In the genomic region with DNA sequence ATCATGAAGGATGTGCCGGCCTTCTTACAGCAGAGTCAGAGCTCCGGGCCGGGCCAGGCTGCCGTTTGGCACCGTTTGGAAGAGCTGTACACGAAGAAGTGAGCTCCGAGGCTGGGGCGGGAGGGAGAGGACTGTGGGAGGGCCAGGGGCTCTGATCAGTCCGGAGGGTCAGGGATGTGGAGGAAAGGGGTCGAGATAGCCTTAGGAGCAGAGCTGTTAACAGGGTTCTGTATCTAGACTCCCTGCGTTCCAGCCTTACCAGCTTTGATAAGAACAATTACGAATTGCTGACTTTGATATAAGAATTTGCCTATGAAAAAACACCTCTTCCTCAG, we compare ENCODE assay signal across 8 mouse cellular contexts. TPM values are rescaled to one million over a fixed set of nuclear protein-coding genes. Genes with fewer than 3 reads are reported as not detected.
DNase-seq lines count a peak whose midpoint lies in the region; ATAC-seq and TF ChIP-seq lines count a peak whose summit lies in the region.

No protein-coding gene starts in this region.

- peak; percentile 13 for DNase-seq in heart, postnatal 0 days (ENCODE audit: low spot score)
- DNase-seq in heart, postnatal 36 days, result no peak
- no peak for DNase-seq in hindbrain, embryonic 10.5 days (ENCODE audit: low spot score)
- no peak for DNase-seq in midbrain, embryonic 10.5 days (ENCODE audit: low spot score)
- DNase-seq in right cerebral cortex, adult 2 months (ENCODE audit: low spot score in 2 of 2), result no peak
- no peak for DNase-seq in cerebellum, postnatal 14 days
- no peak for DNase-seq in gastrocnemius, postnatal 10 days

- under 1% methylated on average over 12 of the region's 12 CpGs for WGBS in heart, postnatal 0 days
- 0% methylated on average over 12 of the region's 12 CpGs for WGBS in bone marrow, adult 2 months
- under 1% methylated on average over 12 of the region's 12 CpGs for WGBS in hindbrain, embryonic 10.5 days
- 0% methylated on average over 12 of the region's 12 CpGs for WGBS in midbrain, embryonic 10.5 days

- TF ChIP-seq POLR2A in bone marrow, adult 2 months (IDR thresholded peaks at IDR 0.05; ENCODE audit: borderline replicate concordance, control insufficient read depth, low read depth, low read length), result no peak

- TF ChIP-seq EP300 in heart, postnatal 0 days (IDR thresholded peaks at IDR 0.05; ENCODE audit: low read depth), result no peak

- peaks cover 33% of the 10 kb centered on the region for H3K36me3 ChIP-seq in heart, postnatal 0 days (replicated peaks; ENCODE audit: control insufficient read depth, insufficient read depth, low read length)
- peaks cover 43% of the 10 kb centered on the region for H3K36me3 ChIP-seq in hindbrain, embryonic 10.5 days
- H3K36me3 ChIP-seq in midbrain, embryonic 10.5 days, result peaks cover 44% of the 10 kb centered on the region

- peak; percentile 19 for ATAC-seq in heart, postnatal 0 days (ENCODE audit: insufficient read depth, low read depth)

- H3K4me3 ChIP-seq in heart, postnatal 0 days (ENCODE audit: low read depth, low read length), result peak overlapping the region; percentile 96
- H3K4me3 ChIP-seq in bone marrow, adult 2 months (replicated peaks; ENCODE audit: control insufficient read depth, low read depth, low read length), result peak overlapping the region; percentile 99
- peak overlapping the region; percentile 90 for H3K4me3 ChIP-seq in hindbrain, embryonic 10.5 days
- H3K4me3 ChIP-seq in midbrain, embryonic 10.5 days, result peak overlapping the region; percentile 96

- H3K4me1 ChIP-seq in heart, postnatal 0 days (ENCODE audit: control insufficient read depth, insufficient read depth), result peaks cover 13% of the 10 kb centered on the region
- peaks cover 10% of the 10 kb centered on the region; the same call in 1 of the 2 replicates for H3K4me1 ChIP-seq in bone marrow, adult 2 months (ENCODE audit: control insufficient read depth, insufficient read depth, low read length)
- H3K4me1 ChIP-seq in hindbrain, embryonic 10.5 days (replicated peaks), result peaks cover 20% of the 10 kb centered on the region
- H3K4me1 ChIP-seq in midbrain, embryonic 10.5 days, result peaks cover 23% of the 10 kb centered on the region

- H3K27ac ChIP-seq in heart, postnatal 0 days (ENCODE audit: low read depth), result peak overlapping the region; percentile 86
- peak overlapping the region; percentile 54 for H3K27ac ChIP-seq in bone marrow, adult 2 months (ENCODE audit: control insufficient read depth, insufficient read depth, low read depth, low read length, poor library complexity)
- peak overlapping the region; percentile 91 for H3K27ac ChIP-seq in hindbrain, embryonic 10.5 days
- peak overlapping the region; percentile 87 for H3K27ac ChIP-seq in midbrain, embryonic 10.5 days (replicated peaks)

- no peak for TF ChIP-seq CTCF in heart, postnatal 0 days (IDR thresholded peaks at IDR 0.05; ENCODE audit: low read depth)
- TF ChIP-seq CTCF in bone marrow, adult 2 months (IDR thresholded peaks at IDR 0.05; ENCODE audit: control insufficient read depth, insufficient read depth, low read length), result no peak

- no peaks in the 10 kb centered on the region for H3K9me3 ChIP-seq in heart, postnatal 0 days (replicated peaks; ENCODE audit: control insufficient read depth, low read length)
- H3K9me3 ChIP-seq in hindbrain, embryonic 10.5 days, result no peaks in the 10 kb centered on the region
- H3K9me3 ChIP-seq in midbrain, embryonic 10.5 days (replicated peaks), result no peaks in the 10 kb centered on the region

- H3K27me3 ChIP-seq in heart, postnatal 0 days (ENCODE audit: control insufficient read depth, insufficient read depth, low read length), result no peaks in the 10 kb centered on the region
- no peaks in the 10 kb centered on the region for H3K27me3 ChIP-seq in hindbrain, embryonic 10.5 days (ENCODE audit: insufficient read depth, poor library complexity, severe bottlenecking)
- no peaks in the 10 kb centered on the region for H3K27me3 ChIP-seq in midbrain, embryonic 10.5 days (ENCODE audit: low read depth, poor library complexity, severe bottlenecking)

- intact Hi-C loops in heart, postnatal 36 days (cut with DNase I), result loop anchor here (1.0 kb wide), 1 partner anchor 25 kb away; a partner anchor contains a TSS

- H3K4me2 ChIP-seq in heart, postnatal 0 days (ENCODE audit: low read depth, low read length), result peak overlapping the region; percentile 89

- H3K9ac ChIP-seq in heart, postnatal 0 days (replicated peaks; ENCODE audit: low read depth, low read length), result peak overlapping the region; percentile 75

RNA-seq across cellular contexts. Expression of a gene that starts 0.3 kb away (rescaled TPM):
- 89.4 and 105 TPM in 2 replicates for total RNA-seq in heart, postnatal 0 days (2014; rRNA removed; ENCODE audit: low replicate concordance)
- 76.1 and 78.0 TPM in 2 replicates for polyA plus RNA-seq in heart, postnatal 0 days (2015; fragmentation: Nextera tagmentation; extraction: Ambion mirVana)
- total RNA-seq in heart, postnatal 36 days (2021), result 10 to 100 TPM; 62.1 to 71.1 TPM
- 13.1 and 27.0 TPM in 2 replicates for polyA plus RNA-seq in bone marrow, adult 2 months (2011; ENCODE audit: insufficient read depth, insufficient read length, low replicate concordance, missing spikeins)
- 27.3 and 28.3 TPM in 2 replicates for polyA plus RNA-seq in hindbrain, embryonic 10.5 days (2016; fragmentation: Nextera tagmentation; extraction: Ambion mirVana)
- polyA plus RNA-seq in midbrain, embryonic 10.5 days (2016; fragmentation: Nextera tagmentation; extraction: Ambion mirVana), result 29.2 and 31.8 TPM in 2 replicates
- total RNA-seq in gastrocnemius, postnatal 10 days (2021), result 10 to 100 TPM; 16.3 to 19.1 TPM

RNA-seq across cellular contexts. Expression of a gene that starts 0.7 kb away (rescaled TPM):
- 72.6 and 84.3 TPM in 2 replicates for total RNA-seq in heart, postnatal 0 days (2014; rRNA removed; ENCODE audit: low replicate concordance)
- polyA plus RNA-seq in heart, postnatal 0 days (2015; fragmentation: Nextera tagmentation; extraction: Ambion mirVana), result 172 and 185 TPM in 2 replicates
- total RNA-seq in heart, postnatal 36 days (2021), result 10 to 100 TPM; 85.8 to 92.3 TPM
- polyA plus RNA-seq in bone marrow, adult 2 months (2011; ENCODE audit: insufficient read depth, insufficient read length, low replicate concordance, missing spikeins), result 239 and 252 TPM in 2 replicates
- polyA plus RNA-seq in hindbrain, embryonic 10.5 days (2016; fragmentation: Nextera tagmentation; extraction: Ambion mirVana), result 325 and 344 TPM in 2 replicates
- 343 and 348 TPM in 2 replicates for polyA plus RNA-seq in midbrain, embryonic 10.5 days (2016; fragmentation: Nextera tagmentation; extraction: Ambion mirVana)
- total RNA-seq in gastrocnemius, postnatal 10 days (2021), result 100 to 1,000 TPM; 104 to 105 TPM

RNA-seq across cellular contexts. Expression of a gene that starts 17.8 kb away (rescaled TPM):
- total RNA-seq in heart, postnatal 0 days (2014; rRNA removed; ENCODE audit: low replicate concordance), result 425 and 483 TPM in 2 replicates
- polyA plus RNA-seq in heart, postnatal 0 days (2015; fragmentation: Nextera tagmentation; extraction: Ambion mirVana), result 1,841 and 1,871 TPM in 2 replicates
- total RNA-seq in heart, postnatal 36 days (2021), result 1,000 to 10,000 TPM; 2,774 to 2,839 TPM
- polyA plus RNA-seq in bone marrow, adult 2 months (2011; ENCODE audit: insufficient read depth, insufficient read length, low replicate concordance, missing spikeins), result not detected in 2 replicates
- polyA plus RNA-seq in hindbrain, embryonic 10.5 days (2016; fragmentation: Nextera tagmentation; extraction: Ambion mirVana), result not detected in 2 replicates
- not detected in 2 replicates for polyA plus RNA-seq in midbrain, embryonic 10.5 days (2016; fragmentation: Nextera tagmentation; extraction: Ambion mirVana)
- 1,000 to 10,000 TPM in 1 of 2 experiments, 100 to 1,000 TPM in 1; 998 to 1,003 TPM for total RNA-seq in gastrocnemius, postnatal 10 days (2021)

RNA-seq across cellular contexts. Expression of a gene that starts 25.1 kb away (rescaled TPM):
- total RNA-seq in heart, postnatal 0 days (2014; rRNA removed; ENCODE audit: low replicate concordance), result 13.9 and 14.8 TPM in 2 replicates
- polyA plus RNA-seq in heart, postnatal 0 days (2015; fragmentation: Nextera tagmentation; extraction: Ambion mirVana), result 29.6 and 32.0 TPM in 2 replicates
- 10 to 100 TPM; 10.3 to 11.0 TPM for total RNA-seq in heart, postnatal 36 days (2021)
- 11.7 and 18.1 TPM in 2 replicates for polyA plus RNA-seq in bone marrow, adult 2 months (2011; ENCODE audit: insufficient read depth, insufficient read length, low replicate concordance, missing spikeins)
- polyA plus RNA-seq in hindbrain, embryonic 10.5 days (2016; fragmentation: Nextera tagmentation; extraction: Ambion mirVana), result 20.9 and 28.8 TPM in 2 replicates
- 20.1 and 25.9 TPM in 2 replicates for polyA plus RNA-seq in midbrain, embryonic 10.5 days (2016; fragmentation: Nextera tagmentation; extraction: Ambion mirVana)
- total RNA-seq in gastrocnemius, postnatal 10 days (2021), result 10 to 100 TPM; 12.3 to 13.6 TPM

RNA-seq across cellular contexts. Expression of a gene that starts 25.7 kb away (rescaled TPM):
- 37.2 and 73.8 TPM in 2 replicates for total RNA-seq in heart, postnatal 0 days (2014; rRNA removed; ENCODE audit: low replicate concordance)
- polyA plus RNA-seq in heart, postnatal 0 days (2015; fragmentation: Nextera tagmentation; extraction: Ambion mirVana), result 27.5 and 27.8 TPM in 2 replicates
- total RNA-seq in heart, postnatal 36 days (2021), result 10 to 100 TPM; 19.8 to 22.4 TPM
- 26.4 and 53.0 TPM in 2 replicates for polyA plus RNA-seq in bone marrow, adult 2 months (2011; ENCODE audit: insufficient read depth, insufficient read length, low replicate concordance, missing spikeins)
- 67.0 and 81.7 TPM in 2 replicates for polyA plus RNA-seq in hindbrain, embryonic 10.5 days (2016; fragmentation: Nextera tagmentation; extraction: Ambion mirVana)
- polyA plus RNA-seq in midbrain, embryonic 10.5 days (2016; fragmentation: Nextera tagmentation; extraction: Ambion mirVana), result 54.3 and 71.1 TPM in 2 replicates
- 10 to 100 TPM; 19.4 to 27.7 TPM for total RNA-seq in gastrocnemius, postnatal 10 days (2021)

Comparison
In these comparisons a context has a peak if more than half of its experiments do, and no peak if none do; other contexts are left out.
1. RNA of a gene that starts 17.8 kb away (polyA plus RNA-seq): 1,841 to 1,871 TPM in heart, postnatal 0 days; not detected in bone marrow, adult 2 months, not detected in hindbrain, embryonic 10.5 days and not detected in midbrain, embryonic 10.5 days; every median in the first group is over 100 times any median in the second.
2. Peak in every context shown above with its lines, with median percentiles within 50 percentile points of each other: H3K27ac ChIP-seq and H3K4me3 ChIP-seq.